In genomic region chr13:51970051-51970450, GRCm38 (mm10) we compare ENCODE assay signal across 8 mouse cellular contexts.
DNase-seq lines count a peak whose midpoint lies in the region; ATAC-seq and TF ChIP-seq lines count a peak whose summit lies in the region.

No protein-coding gene starts in this region.

- H3K9ac ChIP-seq in midbrain, embryonic 15.5 days, result no peak overlapping the region

- H3K4me2 ChIP-seq in midbrain, embryonic 15.5 days, result no peak overlapping the region

- TF ChIP-seq CTCF in lung, adult 2 months (IDR thresholded peaks at IDR 0.05; ENCODE audit: insufficient read depth, low read length), result no peak
- no peak for TF ChIP-seq CTCF in embryonic fibroblast, embryonic 13.5 days (IDR thresholded peaks at IDR 0.05; ENCODE audit: borderline replicate concordance, insufficient read depth, low read length)

- peaks cover 8% of the 10 kb centered on the region; the same call in 1 of the 2 replicates for H3K4me1 ChIP-seq in lung, adult 2 months (ENCODE audit: control insufficient read depth, insufficient read depth, low read length)
- H3K4me1 ChIP-seq in embryonic fibroblast, embryonic 13.5 days (ENCODE audit: control insufficient read depth, insufficient read depth, low read length), result peaks cover 30% of the 10 kb centered on the region
- H3K4me1 ChIP-seq in midbrain, embryonic 15.5 days, result no peaks in the 10 kb centered on the region

- ATAC-seq in midbrain, embryonic 15.5 days (replicated peaks), result no peak

- no peak overlapping the region for H3K4me3 ChIP-seq in lung, adult 2 months (replicated peaks; ENCODE audit: extremely low read depth, low read depth, low read length)
- H3K4me3 ChIP-seq in embryonic fibroblast, embryonic 13.5 days (ENCODE audit: insufficient read depth, low read length), result no peak overlapping the region
- H3K4me3 ChIP-seq in midbrain, embryonic 15.5 days, result no peak overlapping the region

- no peaks in the 10 kb centered on the region for H3K27me3 ChIP-seq in midbrain, embryonic 15.5 days (replicated peaks)

- H3K27ac ChIP-seq in embryonic fibroblast, embryonic 13.5 days (ENCODE audit: insufficient read depth, low read length), result peak overlapping the region; percentile 85
- H3K27ac ChIP-seq in midbrain, embryonic 15.5 days, result no peak overlapping the region

- TF ChIP-seq POLR2A in lung, adult 2 months (IDR thresholded peaks at IDR 0.05; ENCODE audit: borderline replicate concordance, extremely low read depth, low read depth, low read length), result no peak
- TF ChIP-seq POLR2A in embryonic fibroblast, embryonic 13.5 days (IDR thresholded peaks at IDR 0.05; ENCODE audit: low read depth, low read length), result no peak

- 59% methylated on average over 11 of the region's 11 CpGs for WGBS in lung, adult 2 months
- WGBS in midbrain, embryonic 15.5 days, result 89% methylated on average over 11 of the region's 11 CpGs

- no peaks in the 10 kb centered on the region for H3K9me3 ChIP-seq in midbrain, embryonic 15.5 days

- DNase-seq in adrenal gland, adult (ENCODE audit: inconsistent age in 2 of 2, low spot score in 1 of 2), result peak; percentile 73 to 84
- no peak for DNase-seq in adrenal gland, postnatal 4 days (ENCODE audit: low spot score in 2 of 2)
- DNase-seq in lung, adult 2 months, result peak; percentile 30
- no peak for DNase-seq in lung, postnatal 14 days
- DNase-seq in natural killer cell, adult 2 months (ENCODE audit: low spot score in 2 of 2), result peak; percentile 75 to 84
- DNase-seq in testis, postnatal 14 days (ENCODE audit: low spot score), result no peak

- H3K36me3 ChIP-seq in midbrain, embryonic 15.5 days (replicated peaks), result no peaks in the 10 kb centered on the region

Comparison
In these comparisons a context has a peak if more than half of its experiments do, and no peak if none do; other contexts are left out.
1. DNase-seq: peak in adrenal gland, adult (2 of 2), lung, adult 2 months (single experiment) and natural killer cell, adult 2 months (2 of 2); none in adrenal gland, postnatal 4 days (0 of 2), lung, postnatal 14 days (single experiment) and testis, postnatal 14 days (single experiment).